Mouse (Mus musculus) midbrain, postnatal 0 days (tissue): ENCODE results near the gene Gng11. TPM values are rescaled to one million over a fixed set of nuclear protein-coding genes. Genes with fewer than 3 reads are reported as not detected.

ENCODE experiments used
- ATAC-seq: fragments of 200-750 bp; cut with Nextera tagmentation; 2 replicates; pipeline ENCODE4 v1.8.0; 2017; ENCODE audit warnings: moderate number of reproducible peaks, mild to moderate bottlenecking, moderate TSS enrichment, moderate library complexity; ENCODE audit not compliant: low FRiP score
- DNase-seq: peaks from one replicate; pipeline ENCODE4 v3.0.0-alpha.2; 2015; ENCODE audit warnings: low spot score
- H3K27ac ChIP-seq: fragments of 300-500 bp; sonication (generic); 2 replicates; pipeline ENCODE4 v1.5.1; 2014; ENCODE audit warnings: low read depth, mild to moderate bottlenecking, low read length, mixed read lengths
- H3K27me3 ChIP-seq: fragments of 300-500 bp; sonication (generic); 2 replicates; pipeline ENCODE4 v1.6.1; 2014; ENCODE audit warnings: low read length, control low read depth, mixed read lengths; ENCODE audit not compliant: insufficient read depth
- H3K36me3 ChIP-seq: fragments of 300-500 bp; sonication (generic); 2 replicates; pipeline ENCODE4 v1.6.1; 2014; ENCODE audit warnings: low read length, control low read depth, mixed read lengths; ENCODE audit not compliant: insufficient read depth
- H3K4me1 ChIP-seq: fragments of 300-500 bp; sonication (generic); 2 replicates; pipeline ENCODE4 v1.6.1; 2014; ENCODE audit warnings: mild to moderate bottlenecking, control low read depth, antibody characterized with exemption, low read length, mixed read lengths; ENCODE audit not compliant: insufficient read depth
- H3K4me2 ChIP-seq: fragments of 300-500 bp; sonication (generic); 2 replicates; pipeline ENCODE4 v1.6.1; 2014; ENCODE audit warnings: low read depth, mild to moderate bottlenecking, low read length, mixed read lengths; ENCODE audit not compliant: poor library complexity, severe bottlenecking
- H3K4me3 ChIP-seq: fragments of 300-500 bp; sonication (generic); 2 replicates; pipeline ENCODE4 v1.5.1; 2014; ENCODE audit warnings: low read depth, mild to moderate bottlenecking, low read length, moderate library complexity
- H3K9ac ChIP-seq: fragments of 300-500 bp; sonication (generic); replicated peaks from 2 replicates; pipeline ENCODE4 v1.6.1; 2014; ENCODE audit warnings: mild to moderate bottlenecking, low read length, moderate library complexity, mixed read lengths; ENCODE audit not compliant: poor library complexity, severe bottlenecking
- H3K9me3 ChIP-seq: fragments of 300-500 bp; sonication (generic); 2 replicates; pipeline ENCODE4 v1.6.1; 2016; ENCODE audit warnings: low read length, control low read depth
- CTCF ChIP-seq: IDR thresholded peaks from 2 replicates; pipeline ENCODE4 v1.5.1; 2016; ENCODE audit warnings: antibody characterized with exemption, mild to moderate bottlenecking
- WGBS: fragments of 180-500 bp; shearing (Covaris S2); extraction: QIAGEN DNeasy Blood & Tissue Kit; methylation state at CpG from one replicate; pipeline ENCODE4 v1.1.7; 2014; 5-methylcytosine and 5-hydroxymethylcytosine counted together
- polyA plus RNA-seq: library from polyadenylated mRNA; unstranded; fragments of >200 nt; fragmentation: Nextera tagmentation; extraction: Ambion mirVana; gene quantifications from 2 replicates; pipeline ENCODE4 v1.2.1, GENCODE M21; 2015
- total RNA-seq: library from RNA; depleted of rRNA; stranded (reverse); fragments of >200 nt; gene quantifications from 2 replicates; pipeline ENCODE4 v1.2.3, GENCODE M21; 2014; rRNA removed

The Gng11 gene
- total RNA-seq (11.2 and 12.2 TPM in 2 replicates), polyA plus RNA-seq (22.6 and 23.4 TPM in 2 replicates)

- DNase-seq = peak; percentile 42
- H3K4me2 ChIP-seq = peak within 1 kb of the TSS; percentile 44
- WGBS = 3% methylated on average over 19 of the region's 19 CpGs
Measured at GRCm38 (mm10) chr6:4003890-4004306, at the start of gene Gng11. Gene Gng11, plus strand, starts transcription at chr6:4003904.

GRCm38 (mm10) chr6:3954969-3955368, 48.7 kb upstream of the Gng11 start:
- H3K4me1 ChIP-seq = no peaks in the 10 kb centered on the region
- no peaks in the 10 kb centered on the region for H3K36me3 ChIP-seq
- H3K27ac ChIP-seq = no peak overlapping the region
- no peak overlapping the region for H3K4me3 ChIP-seq
- no peak overlapping the region for H3K9ac ChIP-seq
- no peak overlapping the region for H3K4me2 ChIP-seq
- ATAC-seq (no peak), DNase-seq (no peak)
- no peaks in the 10 kb centered on the region for H3K27me3 ChIP-seq
- WGBS = 25% methylated on average over 4 of the region's 4 CpGs
- H3K9me3 ChIP-seq = no peaks in the 10 kb centered on the region
- no peak for TF ChIP-seq CTCF

More at GRCm38 (mm10) chr6:4003890-4004306, at the start of gene Gng11:
- Histone ChIP-seq H3K36me3 (no peaks in the 10 kb centered on the region), H3K27me3 (peaks cover 3% of the 10 kb centered on the region; the same call in 1 of the 2 replicates), H3K27ac (peak within 1 kb of the TSS; percentile 26; the same call in 1 of the 2 replicates), H3K4me1 (no peaks in the 10 kb centered on the region), H3K9ac (peak within 1 kb of the TSS; percentile 26; the same call in 1 of the 2 replicates), H3K4me3 (peak within 1 kb of the TSS; percentile 33), H3K9me3 (no peaks in the 10 kb centered on the region)
- peak; percentile 65 for ATAC-seq
- TF ChIP-seq CTCF = no peak

GRCm38 (mm10) chr6:3967676-3968626, 35.8 kb upstream of the Gng11 start:
- WGBS = 32% methylated on average over 31 of the region's 31 CpGs
- Histone ChIP-seq H3K27ac (no peak overlapping the region), H3K4me2 (peak overlapping the region; percentile 24; the same call in 1 of the 2 replicates), H3K9ac (no peak overlapping the region), H3K36me3 (no peaks in the 10 kb centered on the region), H3K4me1 (no peaks in the 10 kb centered on the region), H3K4me3 (peak overlapping the region; percentile 10; the same call in 1 of the 2 replicates), H3K9me3 (no peaks in the 10 kb centered on the region), H3K27me3 (no peaks in the 10 kb centered on the region)
- TF ChIP-seq CTCF = no peak
- DNase-seq (no peak), ATAC-seq (no peak)

DNA sequence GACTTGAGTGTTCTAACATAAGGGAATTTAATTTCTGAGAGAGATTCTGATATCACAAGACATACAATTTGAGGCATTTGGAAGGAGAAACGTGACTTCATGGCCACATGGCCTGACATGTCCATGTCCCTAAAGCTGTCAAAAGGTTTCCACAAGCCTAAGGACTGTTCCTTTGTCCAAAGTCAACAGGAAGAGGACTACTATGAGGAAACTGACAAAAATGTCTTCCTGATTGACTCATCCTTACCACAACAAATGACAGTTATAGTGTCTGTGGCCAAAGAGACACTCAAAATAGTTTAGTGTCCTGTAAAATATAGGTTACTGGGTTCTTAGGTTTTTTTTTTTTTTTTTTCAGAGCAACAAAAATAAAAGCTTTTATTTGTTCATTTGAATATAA, 30.0 kb upstream of the Gng11 start:
- Histone ChIP-seq H3K9me3 (no peaks in the 10 kb centered on the region), H3K4me2 (no peak overlapping the region), H3K4me1 (no peaks in the 10 kb centered on the region), H3K9ac (no peak overlapping the region), H3K36me3 (no peaks in the 10 kb centered on the region), H3K4me3 (no peak overlapping the region), H3K27me3 (no peaks in the 10 kb centered on the region), H3K27ac (no peak overlapping the region)
- ATAC-seq = no peak
- DNase-seq = no peak
- no peak for TF ChIP-seq CTCF
- WGBS = 80% methylated on average over 1 of the region's 1 CpGs

GRCm38 (mm10) chr6:3982661-3983284, 20.9 kb upstream of the Gng11 start:
- H3K4me3 ChIP-seq = no peak overlapping the region
- ATAC-seq (no peak), DNase-seq (no peak)
- H3K4me1 ChIP-seq = no peaks in the 10 kb centered on the region
- no peak for TF ChIP-seq CTCF
- no peak overlapping the region for H3K9ac ChIP-seq
- no peak overlapping the region for H3K4me2 ChIP-seq
- H3K9me3 ChIP-seq = no peaks in the 10 kb centered on the region
- WGBS = 90% methylated on average over 5 of the region's 5 CpGs
- no peak overlapping the region for H3K27ac ChIP-seq
- no peaks in the 10 kb centered on the region for H3K36me3 ChIP-seq
- H3K27me3 ChIP-seq = no peaks in the 10 kb centered on the region
